ENCODE assay signal across 14 mouse cellular contexts in the genomic region with DNA sequence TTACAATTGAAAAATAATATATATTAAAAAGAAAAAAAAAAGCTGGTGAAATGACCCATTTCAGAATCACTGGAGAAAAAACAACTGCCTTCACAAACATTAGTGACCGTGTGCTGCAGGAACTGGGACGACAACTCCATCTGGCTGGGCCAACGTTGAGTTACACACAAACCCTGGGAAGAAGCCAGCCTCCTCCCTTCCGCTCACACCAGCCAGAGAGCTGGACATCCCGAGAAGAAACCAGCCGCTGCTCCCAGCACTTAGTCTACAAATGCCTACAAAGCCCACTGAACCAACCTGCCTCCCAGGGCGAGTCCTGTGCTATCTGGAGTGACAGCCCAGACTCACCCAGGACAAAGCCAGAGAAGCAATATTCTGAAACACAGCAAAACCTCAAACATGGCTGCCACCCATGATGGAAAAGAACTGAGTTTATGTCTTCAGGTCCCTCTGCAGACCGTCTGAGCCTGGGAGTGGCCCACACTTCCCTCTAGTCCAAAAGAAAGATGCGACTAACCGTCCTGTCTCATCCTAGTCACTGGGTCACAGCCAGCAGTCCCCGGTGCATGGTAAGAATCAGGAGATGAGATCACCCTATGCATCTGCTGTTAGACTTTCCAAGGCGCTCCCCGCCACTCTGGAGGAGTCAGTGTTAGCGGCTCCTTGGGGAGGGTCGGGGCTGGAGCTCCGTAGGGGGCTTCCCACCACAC. TPM values are rescaled to one million over a fixed set of nuclear protein-coding genes. Genes with fewer than 3 reads are reported as not detected.
DNase-seq lines count a peak whose midpoint lies in the region; ATAC-seq lines count a peak whose summit lies in the region.
"Had no signal": no experiment of that assay in that cellular context is flagged by ENCODE, and none has a peak within 500 bp of the region (broad histone marks: within the 10 kb centered on the region; RNA-seq: fewer than 3 reads in every experiment).

No protein-coding gene starts in this region.

- H3K27ac ChIP-seq in heart, embryonic 12.5 days (ENCODE audit: poor library complexity, severe bottlenecking): no peak overlapping the region
- H3K27ac ChIP-seq in forebrain, embryonic 14.5 days (ENCODE audit: low read depth, low read length): no peak overlapping the region
- H3K27ac ChIP-seq: forebrain, embryonic 15.5 days; hindbrain, embryonic 12.5 days; limb, embryonic 12.5 days had no signal

- H3K36me3 ChIP-seq in heart, embryonic 12.5 days: peaks cover 32% of the 10 kb centered on the region
- peaks cover 32% of the 10 kb centered on the region for H3K36me3 ChIP-seq in forebrain, embryonic 14.5 days (ENCODE audit: control insufficient read depth, insufficient read depth, low read length)

- ATAC-seq in heart, embryonic 12.5 days (ENCODE audit: insufficient number of reproducible peaks, low FRiP score): no peak
- ATAC-seq in forebrain, embryonic 14.5 days: no peak
- ATAC-seq: forebrain, embryonic 15.5 days had no signal

- 82% methylated on average over 16 of the region's 16 CpGs for WGBS in heart, embryonic 12.5 days
- 86% methylated on average over 16 of the region's 16 CpGs for WGBS in forebrain, embryonic 14.5 days

- H3K4me3 ChIP-seq in heart, embryonic 12.5 days: no peak overlapping the region
- no peak overlapping the region for H3K4me3 ChIP-seq in forebrain, embryonic 14.5 days (ENCODE audit: low read depth, low read length)
- H3K4me3 ChIP-seq: forebrain, embryonic 15.5 days; hindbrain, embryonic 12.5 days; limb, embryonic 12.5 days had no signal

- H3K4me1 ChIP-seq in heart, embryonic 12.5 days (replicated peaks): peaks cover 17% of the 10 kb centered on the region
- no peaks in the 10 kb centered on the region for H3K4me1 ChIP-seq in forebrain, embryonic 14.5 days (ENCODE audit: control insufficient read depth, insufficient read depth, low read length)
- H3K4me1 ChIP-seq: forebrain, embryonic 15.5 days; limb, embryonic 12.5 days had no signal

- no peak overlapping the region for H3K4me2 ChIP-seq in heart, embryonic 12.5 days
- no peak overlapping the region for H3K4me2 ChIP-seq in forebrain, embryonic 14.5 days (ENCODE audit: low read length)
- H3K4me2 ChIP-seq: forebrain, embryonic 15.5 days; hindbrain, embryonic 12.5 days; limb, embryonic 12.5 days had no signal

- no peak overlapping the region for H3K9ac ChIP-seq in heart, embryonic 12.5 days
- H3K9ac ChIP-seq in forebrain, embryonic 14.5 days (ENCODE audit: low read length): no peak overlapping the region
- H3K9ac ChIP-seq: forebrain, embryonic 15.5 days; hindbrain, embryonic 12.5 days; limb, embryonic 12.5 days had no signal

- peak; percentile 86 to 87 for DNase-seq in heart, adult 18-20 months
- peak; percentile 34 for DNase-seq in MN1 (ENCODE audit: low spot score)
- DNase-seq in cerebellum, postnatal 14 days: peak; percentile 62 to 73
- peak; percentile 73 to 77 for DNase-seq in heart, postnatal 14 days
- no peak for DNase-seq in forebrain, embryonic 14.5 days (ENCODE audit: low spot score)
- no peak for DNase-seq in urinary bladder, postnatal 4 days (ENCODE audit: low spot score in 2 of 2)
- no peak for DNase-seq in spleen, adult 18-20 months

- H3K27me3 ChIP-seq in heart, embryonic 12.5 days (replicated peaks): no peaks in the 10 kb centered on the region
- H3K27me3 ChIP-seq in forebrain, embryonic 14.5 days (replicated peaks; ENCODE audit: control insufficient read depth, insufficient read depth, low read length): no peaks in the 10 kb centered on the region
- H3K27me3 ChIP-seq: forebrain, embryonic 15.5 days; hindbrain, embryonic 12.5 days; limb, embryonic 12.5 days had no signal

- intact Hi-C loops in heart, postnatal 14 days (cut with DNase I): no loop called here

- H3K9me3 ChIP-seq in heart, embryonic 12.5 days (replicated peaks): no peaks in the 10 kb centered on the region
- H3K9me3 ChIP-seq in forebrain, embryonic 14.5 days (replicated peaks; ENCODE audit: control insufficient read depth, low read length): no peaks in the 10 kb centered on the region
- H3K9me3 ChIP-seq: forebrain, embryonic 15.5 days; hindbrain, embryonic 12.5 days; limb, embryonic 12.5 days had no signal

RNA-seq across cellular contexts. Expression of a gene that starts 16.8 kb away (rescaled TPM):
- total RNA-seq in heart, adult 18-20 months (2021): 100 to 1,000 TPM in 1 of 2 experiments, 10 to 100 TPM in 1; 91.3 to 110 TPM
- 13.7 and 15.7 TPM in 2 replicates for polyA plus RNA-seq in heart, embryonic 12.5 days (2016; fragmentation: Nextera tagmentation; extraction: Ambion mirVana)
- 10 to 100 TPM; 74.4 to 93.8 TPM for total RNA-seq in heart, postnatal 14 days (2021)
- polyA plus RNA-seq in forebrain, embryonic 14.5 days (2014; fragmentation: Nextera tagmentation; extraction: Ambion mirVana): 17.5 and 26.3 TPM in 2 replicates

RNA-seq across cellular contexts. Expression of a gene that starts 17.7 kb away (rescaled TPM):
- not detected for total RNA-seq in heart, adult 18-20 months (2021)
- not detected in 2 replicates for polyA plus RNA-seq in heart, embryonic 12.5 days (2016; fragmentation: Nextera tagmentation; extraction: Ambion mirVana)
- not detected for total RNA-seq in heart, postnatal 14 days (2021)
- not detected in 2 replicates for polyA plus RNA-seq in forebrain, embryonic 14.5 days (2014; fragmentation: Nextera tagmentation; extraction: Ambion mirVana)
- total RNA-seq: megakaryocyte, adult 5-6 weeks had no signal
- polyA plus RNA-seq: forebrain, embryonic 15.5 days; hindbrain, embryonic 12.5 days; large intestine, adult 2 months; limb, embryonic 12.5 days; thymus, postnatal 0 days had no signal

RNA-seq across cellular contexts. Expression of a gene that starts 28.4 kb away (rescaled TPM):
- total RNA-seq in heart, adult 18-20 months (2021): 100 to 1,000 TPM; 238 to 264 TPM
- polyA plus RNA-seq in heart, embryonic 12.5 days (2016; fragmentation: Nextera tagmentation; extraction: Ambion mirVana): 176 and 182 TPM in 2 replicates
- total RNA-seq in heart, postnatal 14 days (2021): 100 to 1,000 TPM; 215 to 228 TPM
- polyA plus RNA-seq in forebrain, embryonic 14.5 days (2014; fragmentation: Nextera tagmentation; extraction: Ambion mirVana): 435 and 464 TPM in 2 replicates

Comparison
In these comparisons a context has a peak if more than half of its experiments do, and no peak if none do; other contexts are left out.
1. DNase-seq: peak in heart, adult 18-20 months (2 of 2), MN1 (single experiment), cerebellum, postnatal 14 days (2 of 2) and heart, postnatal 14 days (2 of 2); none in forebrain, embryonic 14.5 days (single experiment), urinary bladder, postnatal 4 days (0 of 2) and spleen, adult 18-20 months (0 of 2).